Mouse (Mus musculus): Measurements from ENCODE around the gene Ano8.

Ano8 gene

GRCm38 (mm10) chr8:71472601-71473386 is 13.0 kb downstream of the Ano8 start:
- DNase-seq (ENCODE audit: extremely low read depth, insufficient read length, low spot score): no peak

- DNase-seq (ENCODE audit: extremely low read depth, insufficient read length, low spot score): no peak
Observed at GRCm38 (mm10) chr8:71471861-71472260, 13.9 kb downstream of the Ano8 start.

GRCm38 (mm10) chr8:71470913-71471255 is 14.9 kb downstream of the Ano8 start:
- DNase-seq (ENCODE audit: extremely low read depth, insufficient read length, low spot score): no peak

GRCm38 (mm10) chr8:71470146-71470912 is 15.4 kb downstream of the Ano8 start:
- DNase-seq (ENCODE audit: extremely low read depth, insufficient read length, low spot score): no peak

GRCm38 (mm10) chr8:71469411-71469810 is 16.4 kb downstream of the Ano8 start:
- DNase-seq (ENCODE audit: extremely low read depth, insufficient read length, low spot score): peak; percentile 42

- peak; percentile 98 for DNase-seq (ENCODE audit: extremely low read depth, insufficient read length, low spot score)
Observed at GRCm38 (mm10) chr8:71468916-71469315, 16.8 kb downstream of the Ano8 start, which contains the start of gene Dda1. Dda1 (plus strand) TSS chr8:71469199.

GRCm38 (mm10) chr8:71468001-71468400 is 17.8 kb downstream of the Ano8 start:
- DNase-seq (ENCODE audit: extremely low read depth, insufficient read length, low spot score): no peak

GRCm38 (mm10) chr8:71467201-71467600 is 18.6 kb downstream of the Ano8 start:
- DNase-seq (ENCODE audit: extremely low read depth, insufficient read length, low spot score): no peak

GRCm38 (mm10) chr8:71466198-71466597 is 19.6 kb downstream of the Ano8 start:
- DNase-seq (ENCODE audit: extremely low read depth, insufficient read length, low spot score): no peak

- DNase-seq (ENCODE audit: extremely low read depth, insufficient read length, low spot score): no peak
Observed at GRCm38 (mm10) chr8:71465733-71466132, 20.0 kb downstream of the Ano8 start.

- peak; percentile 99 for DNase-seq (ENCODE audit: extremely low read depth, insufficient read length, low spot score)
Observed at GRCm38 (mm10) chr8:71464513-71465500, 21.0 kb downstream of the Ano8 start, which contains the start of gene Mrpl34. Mrpl34 (plus strand) TSS chr8:71464959.

- DNase-seq (ENCODE audit: extremely low read depth, insufficient read length, low spot score): peak; percentile 98
Observed at GRCm38 (mm10) chr8:71463188-71464033, 22.4 kb downstream of the Ano8 start, which contains the start of gene Abhd8. Abhd8 (minus strand) TSS chr8:71463655.

GRCm38 (mm10) chr8:71462786-71463185 is 23.0 kb downstream of the Ano8 start:
- no peak for DNase-seq (ENCODE audit: extremely low read depth, insufficient read length, low spot score)

- DNase-seq (ENCODE audit: extremely low read depth, insufficient read length, low spot score): no peak
Observed at GRCm38 (mm10) chr8:71462191-71462590, 23.6 kb downstream of the Ano8 start.

- DNase-seq (ENCODE audit: extremely low read depth, insufficient read length, low spot score): no peak
Observed at GRCm38 (mm10) chr8:71461152-71461840, 24.5 kb downstream of the Ano8 start.

- no peak for DNase-seq (ENCODE audit: extremely low read depth, insufficient read length, low spot score)
Observed at GRCm38 (mm10) chr8:71460716-71461115, 25.0 kb downstream of the Ano8 start.

GRCm38 (mm10) chr8:71457659-71458270 is 28.0 kb downstream of the Ano8 start:
- peak; percentile 55 for DNase-seq (ENCODE audit: extremely low read depth, insufficient read length, low spot score)

GRCm38 (mm10) chr8:71456906-71457305 is 28.9 kb downstream of the Ano8 start:
- peak; percentile 89 for DNase-seq (ENCODE audit: extremely low read depth, insufficient read length, low spot score)

- no peak for DNase-seq (ENCODE audit: extremely low read depth, insufficient read length, low spot score)
Observed at GRCm38 (mm10) chr8:71454668-71455067, 31.1 kb downstream of the Ano8 start.
